Mouse (Mus musculus) c-Kit-positive CD71-negative TER-119-negative erythroid progenitor cells, embryonic 14.5 days (primary cell): Measurements from ENCODE around the gene Dusp9.

ENCODE experiments used
- DNase-seq: peaks from one replicate; pipeline ENCODE4 v3.0.0-alpha.2; 2013; ENCODE audit warnings: low read depth

Gene Dusp9

DNA sequence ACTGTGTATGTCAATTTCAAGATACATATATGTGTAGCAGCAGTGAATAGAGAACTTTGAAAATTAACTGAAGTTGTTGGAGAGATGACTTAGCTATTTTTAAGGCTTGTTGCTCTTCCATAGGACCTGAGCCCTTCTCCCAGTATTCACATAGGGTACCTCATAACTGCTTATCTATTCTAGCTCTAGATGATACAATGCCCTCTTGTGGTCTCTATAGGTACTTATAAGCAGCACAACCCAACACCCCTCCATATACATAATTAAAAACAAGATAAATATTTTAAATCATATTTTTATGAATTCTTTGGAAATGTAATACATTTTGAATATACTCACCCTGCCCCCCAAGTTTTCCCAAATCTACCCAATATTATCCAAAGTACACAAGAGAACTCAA, 23.9 kb downstream of the Dusp9 start:
- no peak for DNase-seq

GRCm38 (mm10) chrX:73672031-73672431, 32.8 kb downstream of the Dusp9 start:
- no peak for DNase-seq

DNA sequence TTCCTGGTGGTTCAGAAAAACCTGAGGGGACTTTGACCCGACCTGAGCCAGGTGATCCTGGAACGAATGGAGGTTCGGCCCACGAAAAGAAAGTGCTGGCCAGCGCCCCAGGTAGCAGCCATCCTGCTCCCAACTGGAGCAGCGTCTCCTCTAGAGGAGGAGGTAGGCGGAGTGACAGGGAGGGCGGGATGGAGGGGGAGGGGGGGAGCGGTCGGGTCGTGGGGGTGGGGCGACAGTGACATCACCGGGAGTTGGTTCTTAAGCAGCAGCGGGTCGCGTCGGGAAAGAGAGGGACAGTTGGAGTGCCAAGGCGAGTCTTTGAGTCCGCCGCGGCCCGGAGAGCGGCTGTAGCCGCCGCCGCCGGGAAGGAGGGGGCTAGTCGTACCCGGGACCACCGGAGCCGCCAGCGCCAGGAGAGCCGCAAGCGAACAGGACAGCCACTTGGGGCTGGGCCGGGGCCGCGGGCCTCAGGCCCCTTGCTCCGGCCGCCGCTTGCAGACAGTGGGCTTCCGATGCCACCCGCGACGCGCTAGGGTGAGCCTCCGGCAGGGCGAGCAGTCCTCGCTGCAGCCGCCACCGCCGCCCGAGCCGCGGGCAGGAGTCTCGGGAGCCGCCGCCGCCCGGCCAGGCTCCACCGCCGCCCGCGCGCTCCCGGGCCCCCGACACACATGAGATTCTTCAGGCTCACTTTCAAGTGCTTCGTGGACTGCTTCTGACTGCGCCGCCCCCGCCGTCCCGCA, 33.8 kb downstream of the Dusp9 start, which contains the start of gene Slc6a8:
Slc6a8 (plus strand) TSS at position 272 of the 740 bp plus-strand sequence.
- no peak for DNase-seq

DNA sequence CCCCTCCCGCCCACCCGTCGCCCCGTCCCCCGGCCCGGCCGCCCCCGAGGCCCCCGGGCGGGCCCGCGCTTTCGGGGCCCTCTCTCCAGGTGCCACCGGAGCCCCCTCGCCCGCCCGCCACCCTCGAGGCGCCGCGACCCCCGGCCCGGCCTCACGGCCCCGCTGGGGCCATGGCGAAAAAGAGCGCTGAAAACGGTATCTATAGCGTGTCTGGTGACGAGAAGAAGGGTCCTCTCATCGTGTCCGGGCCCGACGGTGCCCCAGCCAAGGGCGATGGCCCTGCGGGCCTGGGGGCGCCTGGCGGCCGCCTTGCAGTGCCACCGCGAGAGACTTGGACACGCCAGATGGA, 34.4 kb downstream of the Dusp9 start:
- no peak for DNase-seq

- DNase-seq: no peak
Observed at GRCm38 (mm10) chrX:73673968-73674661, 34.9 kb downstream of the Dusp9 start.

- DNase-seq: no peak
Observed at GRCm38 (mm10) chrX:73675231-73675630, 36.0 kb downstream of the Dusp9 start.

- no peak for DNase-seq
Observed at GRCm38 (mm10) chrX:73676668-73677067, 37.4 kb downstream of the Dusp9 start.

DNA sequence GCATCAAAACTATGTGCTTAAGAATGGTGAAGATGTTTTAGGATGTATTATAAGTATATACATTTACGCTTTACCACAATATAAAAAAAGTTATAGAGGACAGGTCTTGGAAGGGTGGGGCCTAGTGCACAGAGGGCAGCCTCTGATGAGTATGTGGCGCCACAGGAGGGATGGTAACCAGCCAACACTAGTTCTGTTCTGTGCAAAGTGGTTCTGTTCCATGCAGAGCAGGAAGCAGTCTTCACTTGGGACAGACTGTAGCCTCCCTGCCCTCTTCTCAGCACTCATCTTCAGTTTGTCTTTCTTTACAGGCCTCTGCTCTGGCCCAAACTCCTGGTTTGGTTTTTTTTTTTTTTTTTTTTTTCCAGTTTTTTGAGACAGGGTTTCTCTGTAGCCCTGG, 44.9 kb downstream of the Dusp9 start:
- no peak for DNase-seq

GRCm38 (mm10) chrX:73684978-73685377, 45.8 kb downstream of the Dusp9 start:
- no peak for DNase-seq

DNA sequence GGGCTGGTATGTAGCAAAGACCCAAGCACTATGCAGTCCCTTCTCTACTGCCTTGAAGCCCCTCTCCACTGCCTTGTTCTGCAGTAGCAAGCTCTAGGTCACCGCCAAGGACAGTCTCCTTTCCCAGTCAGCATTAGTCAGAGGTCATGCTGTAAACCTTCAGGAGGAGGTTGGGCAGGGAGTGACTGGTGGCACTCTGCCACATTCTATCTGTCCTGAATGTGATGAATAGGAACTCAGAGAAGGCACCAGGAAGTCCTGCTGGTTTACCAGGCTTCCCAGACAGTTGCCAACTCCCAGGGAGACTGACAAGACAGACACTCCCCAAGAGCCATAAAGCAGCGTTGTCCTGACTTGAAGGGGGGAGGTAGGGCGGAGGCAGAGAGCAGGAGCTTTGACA, 46.4 kb downstream of the Dusp9 start:
- no peak for DNase-seq

DNA sequence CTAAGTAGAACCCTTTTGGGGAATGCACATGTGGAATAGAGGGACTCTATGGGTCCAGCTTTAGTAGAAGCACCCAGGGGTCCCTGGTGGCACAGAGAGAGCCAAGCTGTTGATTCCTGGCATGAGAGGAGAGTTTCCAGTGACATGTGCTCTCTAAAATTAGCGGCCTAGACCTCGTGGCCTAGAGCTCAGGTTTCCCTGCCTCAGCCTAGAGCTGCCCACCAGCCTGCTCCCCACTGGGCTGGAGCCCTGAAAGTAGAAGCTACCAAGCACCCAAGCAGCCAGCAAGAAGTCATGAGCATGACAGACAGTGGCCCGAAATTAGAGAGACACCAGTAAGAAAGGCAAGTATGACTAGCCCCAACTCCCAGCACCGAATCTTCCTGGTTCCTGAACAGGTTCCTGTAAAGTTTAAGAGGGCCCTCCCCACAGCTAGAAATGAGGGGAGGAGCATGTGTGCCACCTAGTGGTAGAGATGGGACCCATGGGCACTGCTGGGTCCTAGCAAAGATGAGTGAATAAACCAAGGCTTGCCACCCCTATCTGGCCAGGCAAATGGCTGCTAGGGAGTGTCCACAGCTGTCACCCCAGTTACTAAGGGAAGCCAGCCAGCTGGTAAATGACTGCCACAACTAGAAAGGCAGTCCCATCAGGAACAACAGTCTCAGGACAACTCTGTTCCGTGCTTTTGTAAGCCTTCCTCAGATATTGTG, 51.9 kb downstream of the Dusp9 start:
- DNase-seq: no peak
